Comparison of ENCODE assay signal across 11 mouse cellular contexts in genomic region chr11:29180657-29181056, GRCm38 (mm10). TPM values are rescaled to one million over a fixed set of nuclear protein-coding genes. Genes with fewer than 3 reads are reported as not detected.
DNase-seq lines count a peak whose midpoint lies in the region; ATAC-seq and TF ChIP-seq lines count a peak whose summit lies in the region.
"Had no signal": no experiment of that assay in that cellular context is flagged by ENCODE, and none has a peak within 500 bp of the region (broad histone marks: within the 10 kb centered on the region; RNA-seq: fewer than 3 reads in every experiment).

No protein-coding gene starts in this region.

- TF ChIP-seq CTCF in lung, postnatal 0 days (IDR thresholded peaks at IDR 0.05): no peak
- no peak for TF ChIP-seq CTCF in gastrocnemius, adult 2 months (IDR thresholded peaks at IDR 0.05)
- TF ChIP-seq CTCF in stomach, postnatal 0 days (IDR thresholded peaks at IDR 0.05; ENCODE audit: low read depth): no peak

- WGBS in lung, postnatal 0 days: 68% methylated on average over 3 of the region's 3 CpGs
- 54% methylated on average over 3 of the region's 3 CpGs for WGBS in stomach, postnatal 0 days

- H3K9ac ChIP-seq in lung, postnatal 0 days (replicated peaks; ENCODE audit: low read depth): no peak overlapping the region
- H3K9ac ChIP-seq in stomach, postnatal 0 days (ENCODE audit: low read length): no peak overlapping the region
- H3K9ac ChIP-seq: embryonic facial prominence, embryonic 15.5 days had no signal

- H3K4me3 ChIP-seq in lung, postnatal 0 days (ENCODE audit: low read depth, low read length): no peak overlapping the region
- H3K4me3 ChIP-seq in gastrocnemius, adult 2 months: no peak overlapping the region
- no peak overlapping the region for H3K4me3 ChIP-seq in stomach, postnatal 0 days (ENCODE audit: low read depth, low read length)
- H3K4me3 ChIP-seq: embryonic facial prominence, embryonic 15.5 days; megakaryocyte, embryonic 14.5 days had no signal

- H3K9me3 ChIP-seq in lung, postnatal 0 days (ENCODE audit: low read length): no peaks in the 10 kb centered on the region
- no peaks in the 10 kb centered on the region for H3K9me3 ChIP-seq in stomach, postnatal 0 days (ENCODE audit: control insufficient read depth, low read length)
- H3K9me3 ChIP-seq: embryonic facial prominence, embryonic 15.5 days; megakaryocyte, embryonic 14.5 days had no signal

- no peak for ATAC-seq in lung, postnatal 0 days
- no peak for ATAC-seq in stomach, postnatal 0 days (ENCODE audit: low FRiP score, low TSS enrichment)

- intact Hi-C loops in gastrocnemius, adult 2 months (cut with DNase I): no loop called here

- H3K36me3 ChIP-seq in lung, postnatal 0 days (ENCODE audit: insufficient read depth, low read length): peaks cover 5% of the 10 kb centered on the region; the same call in 1 of the 2 replicates
- H3K36me3 ChIP-seq in stomach, postnatal 0 days (ENCODE audit: control insufficient read depth, insufficient read depth, low read length): peaks cover 5% of the 10 kb centered on the region

- no peaks in the 10 kb centered on the region for H3K27me3 ChIP-seq in lung, postnatal 0 days (replicated peaks; ENCODE audit: insufficient read depth, low read length)
- H3K27me3 ChIP-seq in stomach, postnatal 0 days (ENCODE audit: control insufficient read depth, insufficient read depth, low read length): no peaks in the 10 kb centered on the region
- H3K27me3 ChIP-seq: embryonic facial prominence, embryonic 15.5 days; megakaryocyte, embryonic 14.5 days had no signal

- TF ChIP-seq EP300 in lung, postnatal 0 days (IDR thresholded peaks at IDR 0.05): no peak
- no peak for TF ChIP-seq EP300 in stomach, postnatal 0 days (optimal IDR thresholded peaks at IDR 0.05)

- H3K4me2 ChIP-seq in lung, postnatal 0 days (replicated peaks; ENCODE audit: low read depth, low read length): no peak overlapping the region
- H3K4me2 ChIP-seq in stomach, postnatal 0 days (replicated peaks; ENCODE audit: low read depth): no peak overlapping the region
- H3K4me2 ChIP-seq: embryonic facial prominence, embryonic 15.5 days had no signal

- no peak overlapping the region for H3K27ac ChIP-seq in lung, postnatal 0 days (ENCODE audit: low read length)
- peak overlapping the region; percentile 48 for H3K27ac ChIP-seq in gastrocnemius, adult 2 months
- no peak overlapping the region for H3K27ac ChIP-seq in stomach, postnatal 0 days (replicated peaks)
- H3K27ac ChIP-seq: embryonic facial prominence, embryonic 15.5 days had no signal

- no peaks in the 10 kb centered on the region for H3K4me1 ChIP-seq in lung, postnatal 0 days (ENCODE audit: insufficient read depth, low read depth, low read length)
- H3K4me1 ChIP-seq in stomach, postnatal 0 days (replicated peaks; ENCODE audit: control insufficient read depth, insufficient read depth): no peaks in the 10 kb centered on the region
- H3K4me1 ChIP-seq: embryonic facial prominence, embryonic 15.5 days had no signal

- peak; percentile 16 for DNase-seq in adrenal gland, adult 2 months
- DNase-seq in adrenal gland, postnatal 4 days (ENCODE audit: low spot score in 2 of 2): no peak
- DNase-seq in lung, postnatal 0 days (ENCODE audit: low spot score): peak; percentile 12
- DNase-seq in lung, adult 18-20 months: no peak
- peak; percentile 38 for DNase-seq in gastrocnemius, adult 2 months
- DNase-seq in layer of hippocampus, postnatal 36 days: peak; percentile 16 to 41
- DNase-seq in stomach, postnatal 0 days (ENCODE audit: low spot score): no peak
- no peak for DNase-seq in retina, embryonic 14.5 days (ENCODE audit: low spot score)
- DNase-seq: spleen, adult 18-20 months had no signal

RNA-seq across cellular contexts. Expression of gene Ppp4r3b, which starts 8.0 kb away (rescaled TPM):
- 100 to 1,000 TPM in 1 of 2 experiments, 10 to 100 TPM in 1; 80.0 to 117 TPM for total RNA-seq in adrenal gland, adult 2 months (2021)
- 4.3 and 4.4 TPM in 2 replicates for polyA plus RNA-seq in adrenal gland, adult 2 months (2012; rRNA removed)
- 10 to 100 TPM; 93.5 to 94.3 TPM for total RNA-seq in adrenal gland, postnatal 4 days (2021)
- 56.7 and 64.5 TPM in 2 replicates for polyA plus RNA-seq in lung, postnatal 0 days (2015; fragmentation: Nextera tagmentation; extraction: Ambion mirVana)
- total RNA-seq in gastrocnemius, adult 2 months (2021): 10 to 100 TPM; 25.9 to 33.0 TPM
- total RNA-seq in layer of hippocampus, postnatal 36 days (2021): 10 to 100 TPM; 52.5 to 57.7 TPM
- 44.4 and 49.1 TPM in 2 replicates for polyA plus RNA-seq in stomach, postnatal 0 days (2015; fragmentation: Nextera tagmentation; extraction: Ambion mirVana)

RNA-seq across cellular contexts. Expression of gene Pnpt1, which starts 50.1 kb away (rescaled TPM):
- total RNA-seq in adrenal gland, adult 2 months (2021): 10 to 100 TPM; 47.8 to 56.2 TPM
- 12.6 and 15.9 TPM in 2 replicates for polyA plus RNA-seq in adrenal gland, adult 2 months (2012; rRNA removed)
- total RNA-seq in adrenal gland, postnatal 4 days (2021): 10 to 100 TPM; 45.8 to 46.5 TPM
- polyA plus RNA-seq in lung, postnatal 0 days (2015; fragmentation: Nextera tagmentation; extraction: Ambion mirVana): 13.1 and 14.7 TPM in 2 replicates
- total RNA-seq in gastrocnemius, adult 2 months (2021): 10 to 100 TPM; 11.8 to 16.7 TPM
- total RNA-seq in layer of hippocampus, postnatal 36 days (2021): 10 to 100 TPM; 19.6 to 27.2 TPM
- 17.1 and 18.0 TPM in 2 replicates for polyA plus RNA-seq in stomach, postnatal 0 days (2015; fragmentation: Nextera tagmentation; extraction: Ambion mirVana)

Comparison
In these comparisons a context has a peak if more than half of its experiments do, and no peak if none do; other contexts are left out.
1. DNase-seq: peak in adrenal gland, adult 2 months (single experiment), lung, postnatal 0 days (single experiment), gastrocnemius, adult 2 months (single experiment) and layer of hippocampus, postnatal 36 days (2 of 2); none in adrenal gland, postnatal 4 days (0 of 2), lung, adult 18-20 months (0 of 2), stomach, postnatal 0 days (single experiment) and retina, embryonic 14.5 days (single experiment).